Mouse (Mus musculus): ENCODE results near the gene Acox1.

GRCm38 (mm10) chr11:116206678-116207077, 7.8 kb upstream of the Acox1 start:
- TF ChIP-seq CTCF (IDR thresholded peaks at IDR 0.05; ENCODE audit: borderline replicate concordance, control insufficient read depth, extremely low read depth, insufficient read depth, low read length, poor library complexity) (no peak), POLR2A (IDR thresholded peaks at IDR 0.05; ENCODE audit: control insufficient read depth, extremely low read depth, insufficient read depth, low read length, poor library complexity) (no peak)
